Mouse (Mus musculus): ENCODE measurements at regions not wholly inside any gene's neighbourhood (a gene's known extent, or its start where the extent isn't known, plus 50 kb on each side); places are given as distances from the start of the nearest gene placed in this dataset.
A peak's percentile ranks its signal among the peaks of the same experiment; 100 is the strongest.
"Not testable (repeated sequence)": the region's sequence is repeated elsewhere in the genome, so short reads cannot be mapped to it uniquely, and the experiment has no call there.

- DNase-seq: no peak
Observed at GRCm38 (mm10) chr6:24384193-24384888, 130.5 kb downstream of the Iqub start.

GRCm38 (mm10) chr6:24379859-24380258 is 135.0 kb downstream of the Iqub start:
- no peak for DNase-seq

- DNase-seq: peak; percentile 11
Observed at GRCm38 (mm10) chr6:24376728-24377127, 138.1 kb downstream of the Iqub start.

- no peak for DNase-seq
Observed at GRCm38 (mm10) chr6:24373161-24373560, 141.7 kb downstream of the Iqub start.

- DNase-seq: no peak
Observed at GRCm38 (mm10) chr6:24371680-24372079, 143.2 kb downstream of the Iqub start.

- peak; percentile 83 for DNase-seq
Observed at GRCm38 (mm10) chr6:24350882-24351281, 164.0 kb downstream of the Iqub start.

- DNase-seq: no peak
Observed at GRCm38 (mm10) chr6:24348481-24349062, 166.3 kb downstream of the Iqub start.

GRCm38 (mm10) chr6:24347745-24348480 is 167.0 kb downstream of the Iqub start:
- peak; percentile 54 for DNase-seq

GRCm38 (mm10) chr6:24342471-24342870 is 172.4 kb downstream of the Iqub start:
- no peak for DNase-seq

- DNase-seq: no peak
Observed at GRCm38 (mm10) chr6:24342056-24342455, 172.8 kb downstream of the Iqub start.

- DNase-seq: not testable (repeated sequence)
Observed at GRCm38 (mm10) chr6:24340107-24340506, 172.2 kb upstream of the Slc13a1 start.

- DNase-seq: peak; percentile 10
Observed at GRCm38 (mm10) chr6:24325215-24325614, 157.3 kb upstream of the Slc13a1 start.

- no peak for DNase-seq
Observed at GRCm38 (mm10) chr6:24324718-24325117, 156.8 kb upstream of the Slc13a1 start.

GRCm38 (mm10) chr6:24322371-24322770 is 154.5 kb upstream of the Slc13a1 start:
- DNase-seq: no peak

- no peak for DNase-seq
Observed at GRCm38 (mm10) chr6:24318862-24319261, 151.0 kb upstream of the Slc13a1 start.

- DNase-seq: no peak
Observed at GRCm38 (mm10) chr6:24310675-24311074, 142.8 kb upstream of the Slc13a1 start.

GRCm38 (mm10) chr6:24309810-24310209 is 141.9 kb upstream of the Slc13a1 start:
- DNase-seq: no peak

GRCm38 (mm10) chr6:24301681-24302080 is 133.8 kb upstream of the Slc13a1 start:
- no peak for DNase-seq

- peak; percentile 56 for DNase-seq
Observed at GRCm38 (mm10) chr6:24301146-24301545, 133.3 kb upstream of the Slc13a1 start.

- no peak for DNase-seq
Observed at GRCm38 (mm10) chr6:24298562-24299212, 130.8 kb upstream of the Slc13a1 start.

GRCm38 (mm10) chr6:24288757-24289156 is 120.9 kb upstream of the Slc13a1 start:
- not testable (repeated sequence) for DNase-seq

GRCm38 (mm10) chr6:24272821-24273220 is 104.9 kb upstream of the Slc13a1 start:
- no peak for DNase-seq

- no peak for DNase-seq
Observed at GRCm38 (mm10) chr6:24269633-24270032, 101.7 kb upstream of the Slc13a1 start.

All from retina, postnatal 1 day (tissue).